Mouse (Mus musculus): ENCODE data around the gene Fam53b.

DNA sequence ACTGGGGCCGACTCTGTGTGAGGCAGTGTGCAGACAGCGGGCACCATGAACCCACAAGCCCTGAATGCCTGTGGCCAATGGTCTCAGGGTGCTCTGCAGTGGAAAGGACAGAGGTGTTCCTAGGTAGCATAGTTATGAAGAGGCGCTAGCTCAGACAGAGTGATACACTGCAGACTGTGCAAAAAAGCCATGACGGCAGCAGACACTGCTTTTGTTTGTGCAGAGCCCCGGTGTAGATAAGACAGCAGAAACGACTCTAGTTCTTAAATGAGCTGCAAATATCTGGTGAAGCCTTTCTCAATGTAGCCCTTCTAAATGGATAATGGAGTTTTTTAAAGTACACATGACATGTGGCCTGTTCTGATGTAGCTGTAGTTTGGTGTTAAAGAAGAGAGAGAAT, 73.9 kb downstream of the Fam53b start:
- no peak for TF ChIP-seq ZNF384 (IDR thresholded peaks at IDR 0.05; ENCODE audit: low read depth, low read length)
- no peak for TF ChIP-seq NRF1 (IDR thresholded peaks at IDR 0.05; ENCODE audit: low read depth, low read length)
- TF ChIP-seq NELFE (IDR thresholded peaks at IDR 0.05; ENCODE audit: low read depth, low read length), result no peak
- TF ChIP-seq ZMIZ1 (IDR thresholded peaks at IDR 0.05; ENCODE audit: low read depth, low read length), result no peak

Data from CH12.LX (cell line).